Mouse (Mus musculus) CD4-positive, CD25-positive, alpha-beta regulatory T cell, adult 4 months (primary cell): ENCODE data around the gene Ddit4. TPM values are rescaled to one million over a fixed set of nuclear protein-coding genes. Genes with fewer than 3 reads are reported as not detected.

ENCODE experiments used
- ATAC-seq: one replicate; pipeline ENCODE4 v1.8.0; 2017
- polyA plus RNA-seq, 2 experiments: library from polyadenylated mRNA; unstranded; fragments of 100-300 nt; shearing (Covaris generic); gene quantifications; one replicate each; pipeline ENCODE4 v1.2.1; 2017

Gene Ddit4
- polyA plus RNA-seq, 2 experiments from 2014 or later = 16.6 to 32.8 TPM

DNA sequence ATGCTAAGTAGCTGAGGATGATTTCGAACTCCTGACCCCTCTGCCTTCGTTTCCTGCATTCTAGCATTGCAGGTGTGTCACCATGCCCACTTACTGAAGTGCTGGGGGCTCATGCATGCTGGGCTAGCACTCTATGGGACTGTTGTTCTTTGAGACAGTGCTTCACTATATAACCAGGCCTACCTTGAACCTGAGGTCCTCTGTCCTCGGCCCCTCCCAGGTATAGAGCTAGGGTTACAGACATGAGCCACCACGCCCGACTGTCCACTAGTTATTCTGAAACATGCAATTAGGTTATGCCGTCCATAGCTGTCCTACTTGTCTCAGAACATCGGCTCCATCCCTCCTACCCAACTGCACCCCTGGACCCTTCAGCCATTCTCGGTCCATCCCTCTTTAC is 20.2 kb upstream of the Ddit4 start:
- no peak for ATAC-seq

DNA sequence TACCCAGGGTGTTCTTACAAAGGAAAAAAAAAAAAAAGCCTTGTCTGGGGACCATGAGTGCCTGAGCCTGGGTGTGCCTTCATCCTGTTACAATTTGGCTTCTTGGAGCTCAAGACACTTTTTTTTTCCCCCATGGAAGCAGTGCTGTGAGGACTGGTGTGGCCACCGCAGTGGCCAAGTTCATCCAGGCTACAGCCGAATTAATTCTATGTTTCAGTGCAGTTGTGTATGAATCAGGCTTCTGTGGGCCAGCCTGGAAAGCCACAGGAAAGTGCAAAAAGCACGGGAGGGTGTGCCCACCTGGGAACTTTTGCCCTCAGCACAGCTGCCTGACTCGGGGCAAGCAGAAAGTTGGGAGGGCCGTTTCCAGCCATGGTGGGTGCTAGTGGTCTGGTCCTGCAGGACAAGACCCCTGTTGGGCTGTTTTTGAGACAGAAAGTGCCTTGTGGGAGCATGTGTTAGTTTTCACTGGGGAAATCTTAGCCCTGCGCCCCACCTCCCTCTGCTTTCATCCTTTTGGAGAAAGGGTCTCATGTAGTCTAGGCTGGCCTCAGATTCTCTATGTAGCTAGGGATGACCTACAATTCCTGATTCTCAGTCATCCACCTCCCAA is 18.9 kb upstream of the Ddit4 start:
- ATAC-seq = no peak

DNA sequence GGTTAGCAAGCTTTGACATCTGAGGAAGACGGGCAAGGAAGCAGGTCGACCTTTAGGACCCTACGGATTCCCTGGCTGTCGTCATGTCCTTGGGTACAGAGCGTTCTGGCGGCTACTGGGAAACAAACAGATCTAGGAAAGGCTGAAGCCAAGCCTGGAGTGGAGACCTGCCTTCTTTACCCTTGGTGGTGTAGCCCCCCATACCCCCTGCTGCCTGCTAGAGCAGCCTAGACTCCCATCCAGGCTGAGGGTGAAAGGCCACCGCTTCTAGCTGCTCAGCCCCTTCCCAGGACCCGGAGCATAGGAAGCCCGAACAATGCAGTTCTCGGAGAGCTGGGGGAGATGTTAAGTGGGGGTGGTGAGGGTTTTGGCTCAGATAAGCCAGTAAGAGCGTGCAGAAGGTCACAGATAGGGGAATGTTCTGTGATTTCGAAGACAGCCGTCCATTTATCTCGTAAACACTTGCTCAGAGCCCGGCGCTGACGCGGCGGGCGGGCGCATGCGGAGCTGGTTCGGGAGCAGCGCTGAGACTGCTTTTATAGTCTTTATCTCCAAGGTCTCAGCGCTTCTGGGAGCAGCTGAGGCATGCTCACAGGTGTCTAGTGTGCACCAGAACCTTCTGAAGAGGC is 18.3 kb upstream of the Ddit4 start:
- peak; percentile 37 for ATAC-seq

DNA sequence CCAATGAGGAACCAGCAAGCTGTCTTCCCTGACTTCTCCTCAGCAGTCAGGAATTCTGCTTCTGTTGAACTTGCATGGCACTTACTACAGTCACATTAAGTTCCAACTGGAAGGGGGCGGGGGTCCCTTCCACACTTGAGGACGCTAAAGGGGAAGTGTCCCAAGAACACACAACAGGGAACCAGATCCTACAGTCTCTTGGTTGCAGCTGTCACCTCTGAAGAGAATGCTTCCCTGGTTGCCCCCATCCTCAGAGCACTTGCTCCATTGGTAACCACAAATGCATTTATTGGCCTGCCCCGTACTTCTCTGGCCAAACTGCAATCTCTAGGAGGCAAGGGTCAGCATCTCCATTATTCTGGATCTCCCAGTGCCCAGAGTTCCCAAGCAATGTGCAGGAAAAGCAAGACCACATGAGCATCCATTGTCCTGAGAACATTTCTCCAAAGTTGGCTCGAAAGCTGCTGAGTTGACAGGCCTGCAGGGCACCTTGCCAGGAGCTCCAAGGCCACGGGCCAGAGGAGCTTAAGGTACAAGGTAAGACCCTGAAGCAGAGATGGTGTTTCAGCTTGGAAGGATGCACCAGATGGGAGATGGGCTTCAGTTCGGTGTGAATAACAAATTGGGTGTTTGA is 15.8 kb upstream of the Ddit4 start:
- no peak for ATAC-seq

DNA sequence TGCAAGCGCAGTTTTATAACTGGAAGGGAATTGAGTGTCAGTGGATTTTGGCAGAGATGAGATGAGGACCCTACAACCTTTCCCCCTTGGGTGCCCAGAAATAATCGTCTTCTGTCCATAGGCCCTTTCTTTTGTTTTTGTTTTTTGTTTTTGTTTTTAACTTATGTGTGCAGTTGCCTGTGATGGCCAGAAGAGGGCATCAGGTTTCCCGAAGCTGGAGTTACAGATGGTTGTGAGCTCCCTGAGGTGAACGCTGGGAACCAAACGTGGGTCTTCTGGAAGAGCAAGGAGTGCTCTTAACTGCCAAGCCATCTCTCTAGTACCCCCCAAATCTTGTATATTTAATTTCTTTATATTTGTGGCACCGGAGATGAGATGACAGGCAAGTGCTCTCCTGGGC is 15.1 kb upstream of the Ddit4 start:
- no peak for ATAC-seq

DNA sequence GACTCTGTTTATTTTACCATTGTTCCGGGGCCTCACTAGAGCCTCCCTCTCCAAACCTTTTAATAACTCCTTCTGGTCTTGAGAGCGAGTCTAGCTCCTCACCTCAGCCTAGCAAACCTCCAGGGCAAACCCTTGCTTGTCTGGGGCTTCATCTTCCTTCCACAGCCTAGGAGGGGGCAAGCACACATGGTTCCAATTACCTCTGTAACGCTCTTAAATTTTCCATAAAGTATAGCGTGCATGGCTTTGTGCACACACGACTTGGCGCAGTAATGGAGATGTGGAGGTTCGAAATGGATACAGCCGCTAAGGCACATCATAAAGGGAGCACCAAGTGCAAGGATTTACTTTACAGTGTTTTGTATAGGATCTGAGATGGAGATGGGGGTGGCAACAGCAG is 14.2 kb upstream of the Ddit4 start:
- no peak for ATAC-seq

DNA sequence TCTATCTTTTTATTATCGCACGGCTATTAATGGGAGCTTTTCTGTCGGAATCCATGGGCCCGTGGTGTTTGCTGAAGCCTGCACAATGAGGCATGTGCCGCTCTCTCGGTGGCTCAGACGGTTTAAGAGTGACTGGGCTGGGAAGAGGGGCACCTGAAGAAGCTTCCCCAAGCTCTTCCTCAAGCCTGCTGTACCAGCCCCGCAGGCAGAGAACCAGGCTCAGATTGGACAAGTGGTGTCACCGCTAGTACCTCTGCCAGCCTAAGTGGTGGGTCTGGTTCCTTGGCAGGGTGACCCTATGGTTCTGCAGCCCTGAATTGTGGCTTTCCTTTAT is 13.7 kb upstream of the Ddit4 start:
- no peak for ATAC-seq

DNA sequence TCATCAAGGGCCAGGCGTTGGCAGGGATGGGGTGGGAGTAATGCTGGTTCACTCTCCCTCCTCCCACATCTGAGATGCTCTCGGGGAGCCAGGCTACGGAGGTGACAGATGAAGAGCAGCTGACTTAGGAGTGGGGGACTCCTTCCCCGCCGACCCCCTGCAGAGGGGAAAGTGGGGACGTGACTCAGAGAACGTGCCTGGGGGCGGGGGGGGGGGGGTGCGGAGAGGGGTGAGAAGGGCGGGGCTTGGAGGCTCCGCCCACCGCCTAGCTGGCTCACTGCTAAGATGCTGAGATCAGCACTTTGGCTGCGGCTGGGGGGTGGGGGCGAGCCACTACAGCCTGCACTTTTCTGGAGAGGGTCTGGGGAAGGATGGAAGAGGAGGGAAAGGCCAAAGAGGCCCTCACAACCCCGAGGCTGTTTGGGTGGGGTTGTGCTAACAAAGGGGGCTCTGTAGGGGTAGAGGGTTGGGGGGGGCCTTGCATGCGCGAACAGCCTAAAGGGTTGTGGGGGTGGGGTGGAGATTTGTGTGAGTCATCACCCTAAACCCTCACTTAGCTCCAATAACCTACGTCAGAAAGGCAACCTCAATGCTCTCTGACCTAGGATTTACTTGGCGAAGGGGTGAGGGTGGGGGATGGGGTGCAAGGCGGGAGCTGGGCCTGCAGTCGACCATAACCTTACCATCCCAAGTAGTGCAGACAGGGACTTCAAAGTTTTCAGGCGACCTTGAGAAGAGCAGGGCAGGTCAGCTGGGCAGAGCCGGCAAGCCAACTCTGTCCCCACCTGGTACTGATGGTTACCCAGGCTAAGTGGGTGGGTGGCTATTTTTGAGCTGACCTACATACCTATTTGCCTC is 13.1 kb upstream of the Ddit4 start:
- ATAC-seq = peak; percentile 72

DNA sequence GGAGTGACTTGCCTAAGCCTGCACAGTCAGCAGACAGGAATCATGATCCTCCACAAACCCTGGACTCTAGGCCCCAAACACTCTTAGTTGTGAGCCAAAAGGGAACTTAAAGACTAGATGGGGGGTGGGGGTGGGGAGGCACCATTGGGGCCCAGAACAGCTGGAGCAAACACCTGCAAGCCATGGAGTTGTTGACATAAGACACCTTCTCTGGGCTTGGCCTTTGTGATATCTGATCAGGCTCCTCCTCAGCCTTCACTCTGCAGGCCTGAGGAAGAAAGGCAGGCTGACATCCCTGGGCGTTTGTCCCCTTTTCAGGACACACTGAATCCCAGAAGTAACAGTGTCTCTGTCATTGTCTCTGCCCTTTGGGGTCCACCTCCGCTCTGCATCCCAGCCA is 12.0 kb upstream of the Ddit4 start:
- no peak for ATAC-seq

DNA sequence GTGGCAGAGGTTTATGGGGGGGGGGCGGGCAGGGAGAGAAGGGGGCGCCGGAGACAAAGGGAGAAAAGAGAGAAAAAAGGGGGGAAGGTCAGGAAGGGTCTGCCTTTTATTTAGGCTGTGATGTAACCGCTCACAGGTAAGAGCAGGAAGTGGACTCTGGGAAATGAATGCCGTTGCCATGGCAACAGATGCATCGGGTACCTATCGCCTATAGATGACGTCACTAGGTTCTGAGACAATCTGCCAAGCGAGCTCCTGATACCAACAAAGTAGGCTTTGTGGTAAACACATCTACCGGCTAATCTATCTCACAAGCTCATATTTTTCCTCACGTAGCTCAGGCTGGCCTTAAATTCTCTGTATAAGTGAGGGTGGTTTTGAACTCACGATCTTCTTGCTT is 7.9 kb upstream of the Ddit4 start:
- no peak for ATAC-seq

DNA sequence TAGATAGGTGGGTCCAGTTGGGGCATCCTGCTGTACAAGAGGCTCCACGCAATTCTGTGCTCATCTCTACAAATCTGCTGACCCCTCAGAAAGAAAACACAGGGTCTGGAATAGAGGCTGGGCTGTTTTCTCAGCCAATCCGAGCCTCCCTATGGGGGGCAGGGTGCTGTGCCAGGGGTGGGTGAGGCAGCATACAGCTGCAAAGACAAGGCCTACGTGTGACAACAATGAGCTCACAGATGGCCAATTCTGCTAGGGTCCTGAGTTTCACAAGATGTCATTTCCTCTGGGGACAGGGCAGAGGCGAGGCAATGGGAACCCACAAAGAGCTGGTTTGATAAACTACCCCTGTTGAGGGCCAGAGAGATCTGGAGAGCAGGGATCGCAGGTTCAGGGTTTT is 6.8 kb upstream of the Ddit4 start:
- no peak for ATAC-seq

DNA sequence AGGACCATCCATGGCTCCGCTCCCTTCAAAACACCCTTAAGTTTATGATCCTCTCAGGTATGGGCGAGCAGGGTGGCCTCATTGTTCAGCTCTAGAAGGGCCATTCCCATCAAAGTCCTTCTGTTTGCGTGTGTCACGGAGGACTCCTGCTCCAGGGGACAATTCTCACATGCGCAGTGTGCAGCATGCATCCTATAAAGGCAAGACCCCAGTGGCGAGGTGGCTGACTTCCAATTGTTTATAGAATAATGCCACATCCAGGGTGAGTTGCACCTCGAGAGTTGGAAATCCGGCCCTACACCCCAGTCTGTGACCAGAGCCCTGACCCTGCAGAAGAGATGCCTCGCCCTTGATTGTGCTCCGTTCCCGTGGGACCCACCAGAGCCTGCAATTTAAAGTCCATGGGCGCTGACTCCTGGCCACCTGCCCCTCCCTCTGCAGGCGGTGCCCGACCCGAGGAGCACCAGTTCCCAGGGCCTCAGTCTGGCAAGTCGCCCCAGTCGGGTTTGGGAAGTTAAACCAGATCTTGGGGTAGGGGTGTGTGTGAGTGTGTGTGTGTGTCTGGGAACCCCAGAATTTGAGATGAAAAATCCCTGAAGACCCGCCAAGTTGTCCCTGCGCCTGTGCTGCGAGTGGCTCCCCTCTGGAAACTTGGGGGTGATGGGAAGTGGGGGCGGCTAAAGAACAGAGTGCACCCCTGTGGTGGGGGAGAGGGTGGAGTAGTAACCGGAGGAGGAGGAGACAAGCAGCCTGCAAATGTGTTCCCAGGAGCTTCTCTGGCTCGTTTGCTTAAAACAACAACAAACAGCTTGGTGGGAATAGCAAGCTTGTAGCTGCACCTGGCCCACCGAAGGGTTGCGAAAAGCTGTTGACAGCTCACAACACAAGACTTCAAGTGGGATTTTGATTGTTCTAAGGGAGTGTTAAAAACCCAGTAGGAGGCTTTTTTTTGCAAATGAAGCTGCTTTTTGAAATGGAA is 5.8 kb upstream of the Ddit4 start:
- no peak for ATAC-seq

DNA sequence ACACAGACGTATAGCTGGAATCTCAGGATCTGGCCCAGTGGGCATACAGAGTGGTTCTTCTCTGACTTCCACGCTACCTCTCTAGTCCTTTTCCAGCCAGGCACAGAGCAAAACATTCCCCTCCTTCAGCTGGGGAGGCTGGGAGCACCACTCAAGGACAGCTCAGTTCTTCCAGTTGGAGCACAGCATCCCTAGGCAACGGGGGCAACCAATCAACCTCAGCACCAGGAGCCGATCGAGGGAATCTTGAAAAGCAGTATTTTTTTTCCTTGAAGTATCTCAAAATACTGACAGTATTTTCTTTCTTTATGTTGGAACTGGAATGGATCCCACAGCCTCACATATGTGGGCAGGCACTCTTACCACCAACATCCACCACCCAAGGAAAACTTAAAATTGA is 5.0 kb upstream of the Ddit4 start:
- no peak for ATAC-seq

DNA sequence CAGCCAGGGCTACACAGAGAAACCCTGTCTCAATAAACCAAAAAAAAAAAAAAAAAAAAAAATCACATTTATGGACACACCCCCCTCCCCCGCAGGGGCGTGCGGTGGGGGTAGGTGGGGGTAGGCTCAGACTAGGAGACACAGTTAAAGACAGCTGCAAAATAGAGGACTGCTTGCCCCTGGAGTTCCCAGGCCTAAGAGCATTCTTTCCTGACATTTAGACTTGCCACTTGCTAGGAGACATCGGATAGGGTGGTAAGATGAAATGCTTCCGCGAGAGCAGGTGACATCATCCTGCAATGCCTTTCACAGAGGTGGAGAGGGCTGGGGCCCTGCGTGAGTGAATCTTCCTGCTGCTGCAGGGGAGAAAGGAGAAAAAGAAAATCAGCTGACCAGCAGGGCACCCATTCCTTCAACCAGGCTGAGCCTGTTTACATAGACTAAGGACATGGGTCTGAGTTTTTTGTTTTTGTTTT is 2.0 kb upstream of the Ddit4 start:
- ATAC-seq = peak; percentile 25

DNA sequence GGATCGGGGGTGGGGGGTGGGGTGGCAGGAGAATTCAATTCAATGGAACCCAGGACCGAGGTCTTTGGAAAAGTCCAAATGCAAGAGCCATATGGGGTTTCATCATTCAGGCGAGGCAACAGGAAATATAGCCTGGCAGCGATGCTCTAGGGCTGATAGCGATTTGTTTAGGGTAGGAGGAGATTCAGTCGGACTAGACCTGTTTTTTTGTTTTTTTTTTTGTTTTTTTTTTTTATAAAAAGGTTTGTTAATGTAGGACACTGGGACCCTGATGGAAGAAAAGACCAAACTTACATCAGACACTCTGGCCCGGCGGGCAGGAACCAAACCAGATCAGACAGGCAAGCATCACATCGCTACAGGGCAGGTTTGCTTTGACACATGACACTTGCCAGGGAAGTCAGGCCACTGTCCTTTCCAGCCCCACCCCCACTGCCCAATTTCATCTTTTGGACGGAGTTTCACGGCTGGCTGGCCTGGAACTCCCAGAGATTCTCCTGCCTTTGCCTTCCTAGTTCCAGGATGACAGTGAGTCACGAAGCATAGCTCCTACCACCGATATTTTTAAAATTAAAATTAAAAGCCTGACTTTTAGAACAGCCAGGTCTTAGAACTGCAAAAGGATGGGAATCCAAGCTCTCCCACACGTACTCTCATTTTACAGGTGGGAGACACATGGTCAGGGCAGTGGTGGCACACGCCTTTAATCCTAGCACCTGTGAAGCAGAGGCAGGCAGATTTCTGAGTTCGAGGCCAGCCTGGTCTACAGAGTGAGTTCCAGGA is 1.3 kb upstream of the Ddit4 start:
- ATAC-seq = no peak

DNA sequence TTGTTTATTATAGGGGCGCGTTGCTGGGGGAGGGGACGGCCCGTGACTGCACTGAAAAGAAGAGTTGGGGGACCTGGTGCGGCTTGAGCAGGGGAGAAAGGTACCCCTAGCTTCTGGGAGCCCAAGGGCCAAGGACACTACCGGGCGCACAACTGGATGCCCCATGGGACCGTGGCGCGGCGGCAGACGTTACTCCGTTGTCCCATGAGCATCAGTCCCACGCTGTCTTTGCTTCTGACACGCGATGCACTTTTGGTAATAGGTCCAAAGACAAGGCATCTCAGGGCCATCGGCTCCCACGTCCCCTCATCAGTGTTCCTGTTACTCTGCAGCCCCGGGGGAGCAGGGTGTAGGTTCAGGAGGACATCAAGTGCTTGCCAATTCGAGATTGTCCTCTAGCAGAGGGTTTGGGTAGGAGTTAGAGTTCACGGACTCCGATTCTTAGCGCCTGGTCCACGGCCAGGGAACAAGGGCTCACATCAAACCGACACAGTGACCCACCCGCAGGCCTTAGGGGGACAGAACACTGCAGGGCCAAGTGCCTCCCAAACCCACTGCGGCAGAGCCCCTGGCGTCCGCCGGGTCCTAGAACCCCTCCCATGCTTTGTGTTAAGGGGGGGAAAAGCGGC is 632 bp upstream of the Ddit4 start:
- peak; percentile 17 for ATAC-seq

DNA sequence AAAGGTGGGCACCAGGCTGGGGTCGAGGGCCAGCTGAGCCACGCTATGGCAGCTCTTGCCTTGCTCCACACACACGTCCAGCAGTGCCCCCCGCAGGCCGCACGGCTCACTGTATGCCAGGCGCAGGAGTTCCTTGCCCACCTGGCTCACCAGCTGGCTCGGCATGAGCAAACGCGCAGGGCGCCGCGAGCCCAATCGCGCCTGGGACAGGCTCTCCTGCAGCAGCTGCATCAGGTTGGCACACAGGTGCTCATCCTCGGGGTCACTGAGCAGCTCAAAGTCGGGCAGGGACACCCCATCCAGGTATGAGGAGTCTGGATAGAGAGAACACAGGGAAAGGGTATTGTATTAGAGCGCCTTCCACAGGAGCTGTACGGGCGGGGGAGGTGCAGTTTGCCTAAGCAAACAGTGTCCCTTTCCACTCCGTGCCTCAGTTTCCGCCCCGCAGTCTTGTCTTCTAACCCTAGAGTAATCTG is 880 bp downstream of the Ddit4 start:
- no peak for ATAC-seq

DNA sequence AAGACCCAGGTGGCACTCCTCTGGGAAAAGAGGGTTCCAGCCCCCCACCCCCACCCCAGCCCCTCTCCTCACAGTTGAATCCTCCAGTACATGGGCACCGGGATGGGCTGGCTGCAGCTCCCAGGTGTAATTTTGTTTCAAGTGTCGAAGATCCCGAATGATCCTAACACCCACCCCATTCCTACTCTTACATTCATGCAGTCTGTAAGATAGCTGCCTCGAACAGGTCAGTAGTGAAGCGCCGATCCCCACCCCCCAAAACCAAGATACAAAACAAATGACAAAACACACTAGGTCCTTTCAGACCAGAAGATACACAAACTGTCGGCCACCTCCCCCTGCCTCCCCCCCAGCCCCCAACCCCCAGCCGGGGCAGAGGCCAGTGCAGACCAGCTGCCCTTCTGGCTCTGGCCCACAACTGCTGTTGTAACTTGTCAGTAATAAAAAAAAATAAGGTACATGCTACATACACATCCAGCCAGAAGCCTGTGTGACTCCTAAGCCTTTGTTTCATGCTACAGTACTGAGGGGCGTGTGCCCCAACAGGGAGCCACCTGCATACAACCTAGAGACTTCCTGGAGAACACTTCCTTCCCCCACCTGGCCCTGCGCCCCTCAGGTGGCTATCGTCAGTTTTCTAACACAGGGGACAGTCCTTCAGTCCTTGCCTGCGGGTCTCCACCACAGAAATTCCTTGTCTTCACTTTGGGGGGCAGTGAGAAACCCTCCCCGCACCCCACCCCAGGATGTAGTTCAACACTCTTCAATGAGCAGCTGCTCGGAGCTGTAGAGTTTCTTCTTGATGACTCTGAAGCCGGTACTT is 1.6 kb downstream of the Ddit4 start:
- ATAC-seq = no peak

DNA sequence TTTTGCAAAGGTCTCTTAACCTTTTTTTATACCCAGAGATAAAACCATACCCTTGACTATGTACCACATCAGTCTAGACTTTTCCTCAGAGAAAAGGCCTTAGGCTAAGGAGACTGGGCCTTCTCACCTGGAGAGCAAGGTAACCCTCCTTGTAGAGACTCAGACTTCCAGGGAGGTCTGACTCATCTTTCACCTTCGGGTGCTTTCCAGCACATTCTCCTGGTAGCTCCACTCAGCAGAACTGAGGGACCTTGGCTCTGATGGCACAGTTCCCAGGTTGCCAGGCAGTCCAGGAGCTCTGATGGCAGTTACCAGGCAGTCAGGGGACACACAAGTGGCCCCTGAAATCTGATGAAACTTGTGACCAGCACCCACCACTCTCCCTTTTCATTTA is 2.4 kb downstream of the Ddit4 start:
- no peak for ATAC-seq
